Mouse (Mus musculus) heart, adult 2 months (tissue): ENCODE results near the gene Galr2. TPM values are rescaled to one million over a fixed set of nuclear protein-coding genes. Genes with fewer than 3 reads are reported as not detected.
A peak's percentile ranks its signal among the peaks of the same experiment; 100 is the strongest.

Experiments used
- DNase-seq, 2 experiments: peaks; one replicate each; pipeline ENCODE4 v3.0.0; 2021
- H3K27ac ChIP-seq: fragments of 200-600 bp; 2 replicates; pipeline ENCODE4 v1.8.1; 2022
- H3K27me3 ChIP-seq: fragments of 200-500 bp; 2 replicates; pipeline ENCODE4 v1.6.1; 2012; ENCODE audit warnings: mild to moderate bottlenecking, low read length, inconsistent platforms, mixed read lengths; ENCODE audit not compliant: control insufficient read depth, insufficient read depth
- H3K36me3 ChIP-seq: fragments of 200-500 bp; 2 replicates; pipeline ENCODE4 v1.6.1; 2012; ENCODE audit warnings: low read length, inconsistent platforms; ENCODE audit not compliant: control insufficient read depth, insufficient read depth
- H3K4me1 ChIP-seq: fragments of 200-500 bp; 2 replicates; pipeline ENCODE4 v1.6.1; 2011; ENCODE audit warnings: low read length; ENCODE audit not compliant: control insufficient read depth, insufficient read depth
- H3K4me3 ChIP-seq: fragments of 200-600 bp; 2 replicates; pipeline ENCODE4 v1.8.1; 2022
- H3K79me2 ChIP-seq: fragments of 200-500 bp; replicated peaks from 2 replicates; pipeline ENCODE4 v1.6.1; 2012; ENCODE audit warnings: mild to moderate bottlenecking, inconsistent platforms, low read length, moderate library complexity, mixed read lengths; ENCODE audit not compliant: control insufficient read depth, insufficient read depth
- H3K9ac ChIP-seq: fragments of 200-500 bp; 2 replicates; pipeline ENCODE4 v1.6.1; 2012; ENCODE audit warnings: low read depth, mild to moderate bottlenecking, control low read depth, inconsistent platforms, low read length, mixed read lengths
- CTCF ChIP-seq: fragments of 200-600 bp; IDR thresholded peaks from 2 replicates; pipeline ENCODE4 v1.8.1; 2022; ENCODE audit warnings: antibody characterized with exemption, mild to moderate bottlenecking, moderate library complexity
- EP300 ChIP-seq: fragments of 200-500 bp; IDR thresholded peaks from 2 replicates; pipeline ENCODE4 v1.6.1; 2011; ENCODE audit warnings: low read depth, low read length, control low read depth; ENCODE audit not compliant: insufficient read depth
- POLR2A ChIP-seq: fragments of 200-500 bp; IDR thresholded peaks from 2 replicates; pipeline ENCODE4 v1.6.1; 2011; ENCODE audit warnings: mild to moderate bottlenecking, low read depth, low read length, control low read depth; ENCODE audit not compliant: insufficient read depth
- WGBS: fragments of 180-500 bp; shearing (Covaris S2); methylation state at CpG from one replicate; pipeline ENCODE4 v1.1.7; 2018; 5-methylcytosine and 5-hydroxymethylcytosine counted together
- intact Hi-C: fragments of 180-260 bp; cut with DNase I; formaldehyde crosslinking; loops from one replicate; pipeline ENCODE4 v1.15.1; 2025
- polyA plus RNA-seq: library from polyadenylated mRNA; depleted of rRNA; stranded (reverse); fragments of >200 nt; gene quantifications from 2 replicates; pipeline ENCODE4 v1.2.3, GENCODE M21; 2012
- total RNA-seq, 2 experiments: library from RNA; stranded (reverse); gene quantifications; 2 replicates each; pipeline ENCODE4 v1.2.3; 2021

Galr2 gene
- total and polyA plus RNA-seq, 3 experiments = 0.18 TPM; not detected in 2

- TF ChIP-seq CTCF = peak; percentile 79
- no peak for TF ChIP-seq EP300
- no peak overlapping the region for H3K9ac ChIP-seq
- no peak overlapping the region for H3K4me3 ChIP-seq
- peak in 1 of 2 experiments; percentile 32 for DNase-seq
- H3K27ac ChIP-seq = no peak overlapping the region
- no peaks in the 10 kb centered on the region for H3K27me3 ChIP-seq
- intact Hi-C loops = loop anchor here (1.0 kb wide), 1 partner anchor 68 kb away; no protein-coding TSS in a partner anchor
- H3K36me3 ChIP-seq = no peaks in the 10 kb centered on the region
- no peaks in the 10 kb centered on the region for H3K4me1 ChIP-seq
- 35% methylated on average over 5 of the region's 5 CpGs for WGBS
- H3K79me2 ChIP-seq = no peaks in the 10 kb centered on the region
Measured at GRCm38 (mm10) chr11:116294319-116294718, 13.6 kb downstream of the Galr2 start.

GRCm38 (mm10) chr11:116296191-116296734, 15.5 kb downstream of the Galr2 start:
- no peak for DNase-seq
- Histone ChIP-seq H3K27me3 (no peaks in the 10 kb centered on the region), H3K4me1 (no peaks in the 10 kb centered on the region), H3K27ac (no peak overlapping the region), H3K79me2 (no peaks in the 10 kb centered on the region), H3K36me3 (no peaks in the 10 kb centered on the region), H3K4me3 (no peak overlapping the region), H3K9ac (no peak overlapping the region)
- intact Hi-C loops = no loop called here
- WGBS = 88% methylated on average over 8 of the region's 8 CpGs
- no peak for TF ChIP-seq CTCF
- no peak for TF ChIP-seq EP300
- no peak for TF ChIP-seq POLR2A

GRCm38 (mm10) chr11:116297017-116297416, 16.3 kb downstream of the Galr2 start:
- DNase-seq = no peak
- Histone ChIP-seq H3K9ac (no peak overlapping the region), H3K27me3 (no peaks in the 10 kb centered on the region), H3K79me2 (no peaks in the 10 kb centered on the region), H3K27ac (no peak overlapping the region), H3K36me3 (no peaks in the 10 kb centered on the region), H3K4me1 (no peaks in the 10 kb centered on the region), H3K4me3 (no peak overlapping the region)
- TF ChIP-seq EP300 = no peak
- TF ChIP-seq POLR2A = no peak
- no peak for TF ChIP-seq CTCF
- intact Hi-C loops = no loop called here
- WGBS = 72% methylated on average over 3 of the region's 3 CpGs

GRCm38 (mm10) chr11:116298221-116298620, 17.5 kb downstream of the Galr2 start:
- no peak for TF ChIP-seq POLR2A
- no peak overlapping the region for H3K9ac ChIP-seq
- no peak overlapping the region for H3K4me3 ChIP-seq
- no peak for DNase-seq
- H3K36me3 ChIP-seq = no peaks in the 10 kb centered on the region
- no peaks in the 10 kb centered on the region for H3K79me2 ChIP-seq
- intact Hi-C loops = no loop called here
- H3K27me3 ChIP-seq = no peaks in the 10 kb centered on the region
- H3K27ac ChIP-seq = no peak overlapping the region
- no peaks in the 10 kb centered on the region for H3K4me1 ChIP-seq
- WGBS = 92% methylated on average over 11 of the region's 11 CpGs

- 94% methylated on average over 6 of the region's 6 CpGs for WGBS
- H3K36me3 ChIP-seq = no peaks in the 10 kb centered on the region
Measured at GRCm38 (mm10) chr11:116298621-116299020, 17.9 kb downstream of the Galr2 start.

GRCm38 (mm10) chr11:116305423-116305822, 24.7 kb downstream of the Galr2 start:
- Histone ChIP-seq H3K9ac (no peak overlapping the region), H3K27ac (no peak overlapping the region), H3K79me2 (no peaks in the 10 kb centered on the region), H3K4me3 (no peak overlapping the region; the same call in 1 of the 2 replicates), H3K4me1 (no peaks in the 10 kb centered on the region; the same call in 1 of the 2 replicates), H3K36me3 (no peaks in the 10 kb centered on the region), H3K27me3 (no peaks in the 10 kb centered on the region)
- no peak for TF ChIP-seq CTCF
- no peak for TF ChIP-seq EP300
- TF ChIP-seq POLR2A = no peak
- WGBS = 96% methylated on average over 2 of the region's 2 CpGs
- no peak for DNase-seq
- intact Hi-C loops = no loop called here

More at GRCm38 (mm10) chr11:116298621-116299020, 17.9 kb downstream of the Galr2 start:
- Histone ChIP-seq H3K27me3 (no peaks in the 10 kb centered on the region), H3K4me1 (no peaks in the 10 kb centered on the region), H3K9ac (no peak overlapping the region), H3K4me3 (no peak overlapping the region), H3K79me2 (no peaks in the 10 kb centered on the region), H3K27ac (no peak overlapping the region)
- no peak for TF ChIP-seq POLR2A
- no peak for TF ChIP-seq EP300
- TF ChIP-seq CTCF = no peak
- intact Hi-C loops = no loop called here
- DNase-seq = no peak
